Mouse (Mus musculus): ENCODE measurements around the gene Olfr155.

GRCm38 (mm10) chr4:43874501-43874900 lies 23.1 kb downstream of the Olfr155 start:
- TF ChIP-seq POLR2A (IDR thresholded peaks at IDR 0.05; ENCODE audit: insufficient read depth, low read depth, low read length) (no peak), EP300 (IDR thresholded peaks at IDR 0.05; ENCODE audit: insufficient read depth, low read depth, low read length) (no peak), CTCF (IDR thresholded peaks at IDR 0.05) (no peak)

Measured in heart, adult 2 months (tissue).